Mouse (Mus musculus): ENCODE measurements around the gene Kif17. TPM values are rescaled to one million over a fixed set of nuclear protein-coding genes. Genes with fewer than 3 reads are reported as not detected.

Kif17 gene
- 0.44 and 0.61 TPM in 2 replicates for polyA plus RNA-seq (2014; fragmentation: Nextera tagmentation; extraction: Ambion mirVana)

DNA sequence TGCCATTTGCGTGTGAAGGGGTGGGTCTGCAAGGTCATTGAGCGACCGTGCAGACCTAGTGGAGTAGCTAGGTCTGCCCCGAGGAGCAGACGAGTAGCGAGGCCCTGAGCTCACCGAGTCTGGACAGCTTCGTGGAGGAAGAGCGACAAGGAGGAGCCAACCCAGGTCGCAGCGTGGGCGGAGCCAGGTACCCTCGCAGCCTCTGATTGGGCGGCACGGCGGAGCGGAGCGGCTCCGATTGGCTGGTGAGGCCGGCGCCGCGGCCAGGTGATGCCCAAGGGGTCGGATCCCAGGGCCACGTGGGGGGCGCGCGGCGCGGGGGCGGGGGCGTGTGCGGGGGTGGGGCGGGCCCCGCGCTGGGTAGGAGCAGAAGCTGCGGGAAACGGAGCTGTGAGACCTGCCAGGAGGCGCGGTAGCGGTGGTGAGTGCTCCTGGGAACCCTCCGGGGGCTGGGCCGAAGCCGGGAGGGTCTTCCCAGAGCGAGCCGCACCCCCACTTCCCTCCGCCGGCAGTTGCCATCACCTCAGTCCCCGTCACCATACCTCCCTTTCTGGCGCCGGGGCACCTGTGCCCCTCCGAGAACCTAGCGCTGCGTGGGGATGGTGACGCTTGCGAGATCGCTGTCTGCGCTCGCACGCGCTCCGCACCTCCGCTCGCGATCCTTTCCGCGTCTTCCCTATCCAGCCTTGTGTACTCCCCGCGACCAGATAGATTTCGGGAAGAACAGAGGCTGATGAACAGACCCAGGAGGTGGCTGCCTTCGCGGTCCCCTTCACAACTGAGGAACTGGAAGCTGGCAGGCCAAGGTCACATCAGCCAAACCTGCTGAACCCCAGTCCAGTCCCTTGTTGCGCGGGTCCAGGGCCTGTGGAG is at the start of gene Kif17, which contains the start of gene Sh2d5:
Gene Kif17 (plus strand): TSS at position 348 of the 873 bp plus-strand sequence.
Gene Sh2d5 (plus strand): TSS at position 316 of the 873 bp plus-strand sequence.
- 0 out of 2 replicates have a peak, but pooled peaks cover 1% of the 10 kb centered on the region for H3K36me3 ChIP-seq (ENCODE audit: control insufficient read depth, insufficient read depth, low read length)
- peaks cover 16% of the 10 kb centered on the region for H3K4me1 ChIP-seq (ENCODE audit: control insufficient read depth, insufficient read depth, low read length)
- peak within 1 kb of the TSS; percentile 99 for H3K4me2 ChIP-seq
- H3K27me3 ChIP-seq (ENCODE audit: control insufficient read depth, insufficient read depth, low read length) = peaks cover 52% of the 10 kb centered on the region
- peak; percentile 79 for ATAC-seq (replicated peaks; ENCODE audit: insufficient number of reproducible peaks, low FRiP score, low TSS enrichment)
- H3K9me3 ChIP-seq (replicated peaks; ENCODE audit: control insufficient read depth, low read length) = no peaks in the 10 kb centered on the region
- under 1% methylated on average over 63 of the region's 74 CpGs for WGBS (ENCODE audit: insufficient replicate concordance)
- no peak within 1 kb of the TSS for H3K27ac ChIP-seq (ENCODE audit: low read depth, low read length)
- H3K4me3 ChIP-seq (ENCODE audit: low read depth, low read length) = peak within 1 kb of the TSS; percentile 64
- H3K9ac ChIP-seq (ENCODE audit: low read depth, low read length) = peak within 1 kb of the TSS; percentile 40

DNA sequence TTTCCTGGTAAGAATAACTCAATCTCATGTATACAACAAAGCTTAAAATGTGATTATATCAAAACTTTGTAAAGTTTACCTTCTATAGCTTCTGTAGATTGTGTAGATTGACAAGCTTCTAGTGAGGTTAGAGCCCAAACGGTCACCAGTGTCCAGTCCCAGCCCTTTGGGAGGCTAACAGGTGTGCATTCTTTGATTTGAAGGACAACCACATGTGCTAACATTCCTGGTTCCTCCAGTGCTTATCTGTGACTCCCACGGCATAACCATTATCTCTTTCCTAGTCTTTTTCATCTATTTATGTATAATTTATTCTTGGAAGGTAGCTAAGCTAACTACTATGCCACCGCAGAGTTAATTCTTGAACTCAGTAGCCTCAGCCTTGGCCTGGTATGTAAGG is 49.5 kb upstream of the Kif17 start:
- H3K4me3 ChIP-seq (ENCODE audit: low read depth, low read length) = no peak overlapping the region
- no peaks in the 10 kb centered on the region for H3K27me3 ChIP-seq (ENCODE audit: control insufficient read depth, insufficient read depth, low read length)
- H3K4me1 ChIP-seq (ENCODE audit: control insufficient read depth, insufficient read depth, low read length) = no peaks in the 10 kb centered on the region
- no peaks in the 10 kb centered on the region for H3K9me3 ChIP-seq (replicated peaks; ENCODE audit: control insufficient read depth, low read length)
- H3K27ac ChIP-seq (ENCODE audit: low read depth, low read length) = no peak overlapping the region
- no peak overlapping the region for H3K9ac ChIP-seq (ENCODE audit: low read depth, low read length)
- 87% methylated on average over 3 of the region's 3 CpGs for WGBS (ENCODE audit: insufficient replicate concordance)
- no peak overlapping the region for H3K4me2 ChIP-seq
- H3K36me3 ChIP-seq (ENCODE audit: control insufficient read depth, insufficient read depth, low read length) = peaks cover 48% of the 10 kb centered on the region
- no peak for ATAC-seq (replicated peaks; ENCODE audit: insufficient number of reproducible peaks, low FRiP score, low TSS enrichment)

DNA sequence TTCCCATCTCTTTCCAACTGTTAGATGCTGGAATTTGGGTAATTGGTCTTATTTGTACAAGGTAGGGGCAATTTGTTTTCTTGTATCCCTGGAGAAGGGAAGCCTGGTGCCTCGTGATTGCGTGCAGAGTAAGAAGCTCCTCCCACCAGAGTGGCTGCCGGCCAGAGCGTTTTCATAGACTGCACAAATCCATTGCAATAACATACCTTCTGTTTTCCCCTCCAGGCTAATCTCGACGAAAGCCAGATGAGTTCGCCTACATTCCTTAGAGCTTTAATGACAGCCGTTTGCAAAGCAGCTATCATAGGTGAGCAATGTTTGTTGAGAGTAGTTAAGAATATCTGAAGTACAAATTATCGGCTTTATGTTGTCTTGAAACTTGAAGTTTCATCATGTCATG is 48.5 kb upstream of the Kif17 start:
- Histone ChIP-seq H3K9ac (ENCODE audit: low read depth, low read length) (no peak overlapping the region), H3K4me1 (ENCODE audit: control insufficient read depth, insufficient read depth, low read length) (no peaks in the 10 kb centered on the region), H3K36me3 (ENCODE audit: control insufficient read depth, insufficient read depth, low read length) (peaks cover 40% of the 10 kb centered on the region), H3K4me3 (ENCODE audit: low read depth, low read length) (no peak overlapping the region), H3K27ac (ENCODE audit: low read depth, low read length) (no peak overlapping the region), H3K27me3 (ENCODE audit: control insufficient read depth, insufficient read depth, low read length) (no peaks in the 10 kb centered on the region), H3K4me2 (no peak overlapping the region), H3K9me3 (replicated peaks; ENCODE audit: control insufficient read depth, low read length) (no peaks in the 10 kb centered on the region)
- no peak for ATAC-seq (replicated peaks; ENCODE audit: insufficient number of reproducible peaks, low FRiP score, low TSS enrichment)
- 60% methylated on average over 9 of the region's 9 CpGs for WGBS (ENCODE audit: insufficient replicate concordance)

DNA sequence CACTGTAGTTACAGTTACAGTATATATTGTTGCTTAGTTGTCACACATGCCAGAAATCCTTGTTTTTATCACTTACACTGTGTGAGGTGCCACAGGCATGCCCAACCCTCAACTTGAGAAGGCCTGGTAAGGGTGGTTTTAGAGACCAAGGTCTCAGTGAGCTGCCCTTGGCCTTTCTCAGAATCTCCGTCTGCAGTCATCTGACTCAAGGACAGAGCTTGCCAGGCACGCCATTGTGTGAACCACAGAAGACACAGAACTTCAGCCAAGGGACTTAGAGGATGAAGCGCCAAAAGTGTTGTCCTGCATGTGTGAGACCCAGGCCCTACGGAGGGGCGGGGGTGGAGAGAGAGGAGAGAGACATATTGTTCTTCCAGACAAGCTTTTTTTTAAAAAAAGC is 40.1 kb upstream of the Kif17 start:
- WGBS (ENCODE audit: insufficient replicate concordance) = 91% methylated on average over 5 of the region's 5 CpGs
- H3K36me3 ChIP-seq (ENCODE audit: control insufficient read depth, insufficient read depth, low read length) = peaks cover 15% of the 10 kb centered on the region
- ATAC-seq (replicated peaks; ENCODE audit: insufficient number of reproducible peaks, low FRiP score, low TSS enrichment) = no peak
- H3K27me3 ChIP-seq (ENCODE audit: control insufficient read depth, insufficient read depth, low read length) = no peaks in the 10 kb centered on the region
- no peak overlapping the region for H3K4me3 ChIP-seq (ENCODE audit: low read depth, low read length)
- no peak overlapping the region for H3K9ac ChIP-seq (ENCODE audit: low read depth, low read length)
- no peaks in the 10 kb centered on the region for H3K4me1 ChIP-seq (ENCODE audit: control insufficient read depth, insufficient read depth, low read length)
- no peak overlapping the region for H3K4me2 ChIP-seq
- H3K27ac ChIP-seq (ENCODE audit: low read depth, low read length) = no peak overlapping the region
- H3K9me3 ChIP-seq (replicated peaks; ENCODE audit: control insufficient read depth, low read length) = no peaks in the 10 kb centered on the region

DNA sequence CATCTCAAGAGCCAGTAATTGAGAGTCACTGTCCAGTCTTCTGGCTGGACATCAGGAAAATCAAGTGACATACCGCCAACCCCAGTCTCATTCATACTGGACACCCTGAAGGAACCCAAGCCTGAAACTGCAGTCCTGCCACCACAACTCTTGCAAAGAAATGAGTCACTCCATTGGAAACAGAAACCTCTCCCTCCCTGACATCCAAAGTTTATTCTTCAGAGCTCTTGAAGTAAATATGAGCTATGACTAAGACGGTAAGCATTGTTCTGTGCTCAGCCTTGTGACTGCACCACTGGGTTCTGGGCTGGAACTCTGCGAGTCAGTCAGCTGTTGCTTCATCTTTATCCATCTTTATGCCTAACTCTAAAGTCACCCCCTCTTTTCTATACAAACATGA is 36.4 kb upstream of the Kif17 start:
- H3K27ac ChIP-seq (ENCODE audit: low read depth, low read length) = no peak overlapping the region
- H3K36me3 ChIP-seq (ENCODE audit: control insufficient read depth, insufficient read depth, low read length) = peaks cover 8% of the 10 kb centered on the region
- H3K4me1 ChIP-seq (ENCODE audit: control insufficient read depth, insufficient read depth, low read length) = peaks cover 15% of the 10 kb centered on the region
- H3K9ac ChIP-seq (ENCODE audit: low read depth, low read length) = no peak overlapping the region
- H3K27me3 ChIP-seq (ENCODE audit: control insufficient read depth, insufficient read depth, low read length) = no peaks in the 10 kb centered on the region
- WGBS (ENCODE audit: insufficient replicate concordance) = 80% methylated on average over 3 of the region's 3 CpGs
- no peak overlapping the region for H3K4me3 ChIP-seq (ENCODE audit: low read depth, low read length)
- ATAC-seq (replicated peaks; ENCODE audit: insufficient number of reproducible peaks, low FRiP score, low TSS enrichment) = no peak
- no peaks in the 10 kb centered on the region for H3K9me3 ChIP-seq (replicated peaks; ENCODE audit: control insufficient read depth, low read length)
- no peak overlapping the region for H3K4me2 ChIP-seq

DNA sequence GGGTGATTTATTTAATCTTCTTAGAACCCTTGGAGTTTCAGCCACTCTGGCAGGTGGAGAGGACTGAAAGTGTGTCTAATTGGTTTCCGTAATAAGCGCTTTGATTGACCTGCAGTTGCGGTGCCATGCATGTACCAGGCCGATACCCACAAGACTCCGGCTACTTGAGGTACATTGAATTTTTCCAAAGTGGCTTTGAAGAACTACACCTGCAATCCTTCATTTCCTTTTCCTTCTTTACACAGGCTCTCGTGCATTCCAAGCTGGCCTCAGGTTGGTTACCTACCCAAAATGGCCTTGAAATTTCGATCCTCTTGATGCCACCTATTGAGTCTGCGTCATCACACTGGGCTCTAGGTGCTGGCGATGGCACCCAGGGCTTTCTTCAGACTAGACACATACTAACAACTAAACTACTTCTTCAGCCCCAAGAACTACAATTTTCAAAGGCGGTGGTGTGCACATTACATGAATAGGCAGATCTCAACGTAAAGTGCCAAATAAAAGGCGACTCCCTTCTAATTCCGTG is 34.5 kb upstream of the Kif17 start:
- Histone ChIP-seq H3K4me1 (ENCODE audit: control insufficient read depth, insufficient read depth, low read length) (peaks cover 25% of the 10 kb centered on the region), H3K4me2 (peak overlapping the region; percentile 87), H3K27ac (ENCODE audit: low read depth, low read length) (peak overlapping the region; percentile 95), H3K9ac (ENCODE audit: low read depth, low read length) (peak overlapping the region; percentile 99), H3K27me3 (ENCODE audit: control insufficient read depth, insufficient read depth, low read length) (no peaks in the 10 kb centered on the region), H3K4me3 (ENCODE audit: low read depth, low read length) (peak overlapping the region; percentile 99), H3K36me3 (ENCODE audit: control insufficient read depth, insufficient read depth, low read length) (no peaks in the 10 kb centered on the region), H3K9me3 (replicated peaks; ENCODE audit: control insufficient read depth, low read length) (no peaks in the 10 kb centered on the region)
- no peak for ATAC-seq (replicated peaks; ENCODE audit: insufficient number of reproducible peaks, low FRiP score, low TSS enrichment)
- 50% methylated on average over 13 of the region's 13 CpGs for WGBS (ENCODE audit: insufficient replicate concordance)

GRCm38 (mm10) chr4:138216200-138216890 is 33.9 kb upstream of the Kif17 start, which contains the start of gene Hp1bp3:
Gene Hp1bp3 (plus strand): TSS chr4:138216296.
- H3K9me3 ChIP-seq (replicated peaks; ENCODE audit: control insufficient read depth, low read length) = no peaks in the 10 kb centered on the region
- H3K27me3 ChIP-seq (ENCODE audit: control insufficient read depth, insufficient read depth, low read length) = no peaks in the 10 kb centered on the region
- under 1% methylated on average over 60 of the region's 84 CpGs for WGBS (ENCODE audit: insufficient replicate concordance)
- peak within 1 kb of the TSS; percentile 99 for H3K9ac ChIP-seq (ENCODE audit: low read depth, low read length)
- H3K4me3 ChIP-seq (ENCODE audit: low read depth, low read length) = peak within 1 kb of the TSS; percentile 99
- ATAC-seq (replicated peaks; ENCODE audit: insufficient number of reproducible peaks, low FRiP score, low TSS enrichment) = peak; percentile 71
- H3K36me3 ChIP-seq (ENCODE audit: control insufficient read depth, insufficient read depth, low read length) = no peaks in the 10 kb centered on the region
- H3K27ac ChIP-seq (ENCODE audit: low read depth, low read length) = peak within 1 kb of the TSS; percentile 95
- peak within 1 kb of the TSS; percentile 87 for H3K4me2 ChIP-seq
- H3K4me1 ChIP-seq (ENCODE audit: control insufficient read depth, insufficient read depth, low read length) = peaks cover 27% of the 10 kb centered on the region

- H3K4me3 ChIP-seq (ENCODE audit: low read depth, low read length) = peak overlapping the region; percentile 99
- no peaks in the 10 kb centered on the region for H3K27me3 ChIP-seq (ENCODE audit: control insufficient read depth, insufficient read depth, low read length)
- peak; percentile 98 for ATAC-seq (replicated peaks; ENCODE audit: insufficient number of reproducible peaks, low FRiP score, low TSS enrichment)
- H3K4me1 ChIP-seq (ENCODE audit: control insufficient read depth, insufficient read depth, low read length) = peaks cover 29% of the 10 kb centered on the region
- H3K27ac ChIP-seq (ENCODE audit: low read depth, low read length) = peak overlapping the region; percentile 95
- H3K36me3 ChIP-seq (ENCODE audit: control insufficient read depth, insufficient read depth, low read length) = no peaks in the 10 kb centered on the region
- H3K9me3 ChIP-seq (replicated peaks; ENCODE audit: control insufficient read depth, low read length) = no peaks in the 10 kb centered on the region
- peak overlapping the region; percentile 99 for H3K9ac ChIP-seq (ENCODE audit: low read depth, low read length)
- peak overlapping the region; percentile 87 for H3K4me2 ChIP-seq
- under 1% methylated on average over 65 of the region's 68 CpGs for WGBS (ENCODE audit: insufficient replicate concordance)
Measured at GRCm38 (mm10) chr4:138216891-138217392, 33.3 kb upstream of the Kif17 start.
